Mouse (Mus musculus): Measurements from ENCODE around the gene Hemk1.

GRCm38 (mm10) chr9:107298059-107298780 lies 39.9 kb downstream of the Hemk1 start:
- TF ChIP-seq POLR2A (IDR thresholded peaks at IDR 0.05; ENCODE audit: borderline replicate concordance, extremely low read depth, insufficient read depth, insufficient read length, poor library complexity, severe bottlenecking) (no peak), CTCF (IDR thresholded peaks at IDR 0.05; ENCODE audit: borderline replicate concordance, extremely low read depth, insufficient read depth, insufficient read length) (no peak)
